In genomic region chr12:104853374-104853773, GRCm38 (mm10) we compare ENCODE assay signal across 17 mouse cellular contexts. TPM values are rescaled to one million over a fixed set of nuclear protein-coding genes. Genes with fewer than 3 reads are reported as not detected.
"Had no signal": no experiment of that assay in that cellular context is flagged by ENCODE, and none has a peak within 500 bp of the region (broad histone marks: within the 10 kb centered on the region; RNA-seq: fewer than 3 reads in every experiment).

No protein-coding gene starts in this region.

- H3K4me3 ChIP-seq: lung, embryonic 15.5 days; megakaryocyte, embryonic 14.5 days; midbrain, embryonic 13.5 days; midbrain, embryonic 15.5 days; neural tube, embryonic 12.5 days; stomach, embryonic 15.5 days had no signal

- ATAC-seq: lung, postnatal 0 days; midbrain, embryonic 13.5 days; midbrain, embryonic 15.5 days had no signal

- H3K27ac ChIP-seq: lung, embryonic 15.5 days; macrophage; midbrain, embryonic 13.5 days; midbrain, embryonic 15.5 days; neural tube, embryonic 12.5 days; stomach, embryonic 15.5 days; stomach, postnatal 0 days had no signal

- H3K9me3 ChIP-seq: lung, embryonic 15.5 days; megakaryocyte, embryonic 14.5 days; midbrain, embryonic 13.5 days; midbrain, embryonic 15.5 days; neural tube, embryonic 12.5 days; stomach, embryonic 15.5 days had no signal

- H3K4me1 ChIP-seq: megakaryocyte, embryonic 14.5 days had no signal

- H3K4me2 ChIP-seq: lung, embryonic 15.5 days; midbrain, embryonic 11.5 days; midbrain, embryonic 13.5 days; midbrain, embryonic 15.5 days; neural tube, embryonic 12.5 days; stomach, embryonic 15.5 days had no signal

- H3K27me3 ChIP-seq: lung, embryonic 15.5 days; midbrain, embryonic 13.5 days; midbrain, embryonic 15.5 days; neural tube, embryonic 12.5 days; stomach, embryonic 15.5 days had no signal

- DNase-seq: lung, adult 2 months; lung, postnatal 14 days; lung, postnatal 36 days; right cerebral cortex, postnatal 14 days; thymus, adult 2 months; thymus, postnatal 25 days had no signal

- H3K9ac ChIP-seq: lung, embryonic 15.5 days; midbrain, embryonic 13.5 days; midbrain, embryonic 15.5 days; neural tube, embryonic 12.5 days; stomach, embryonic 15.5 days had no signal

- H3K36me3 ChIP-seq: lung, embryonic 15.5 days; midbrain, embryonic 13.5 days; midbrain, embryonic 15.5 days; neural tube, embryonic 12.5 days; stomach, embryonic 15.5 days had no signal

RNA-seq across cellular contexts. Expression of gene Clmn, which starts 11.5 kb away (rescaled TPM):
- total RNA-seq: monocyte, adult 5-6 weeks had no signal
- polyA plus RNA-seq: macrophage had no signal
